Mouse (Mus musculus): ENCODE results near the gene Cdc5l.

DNA sequence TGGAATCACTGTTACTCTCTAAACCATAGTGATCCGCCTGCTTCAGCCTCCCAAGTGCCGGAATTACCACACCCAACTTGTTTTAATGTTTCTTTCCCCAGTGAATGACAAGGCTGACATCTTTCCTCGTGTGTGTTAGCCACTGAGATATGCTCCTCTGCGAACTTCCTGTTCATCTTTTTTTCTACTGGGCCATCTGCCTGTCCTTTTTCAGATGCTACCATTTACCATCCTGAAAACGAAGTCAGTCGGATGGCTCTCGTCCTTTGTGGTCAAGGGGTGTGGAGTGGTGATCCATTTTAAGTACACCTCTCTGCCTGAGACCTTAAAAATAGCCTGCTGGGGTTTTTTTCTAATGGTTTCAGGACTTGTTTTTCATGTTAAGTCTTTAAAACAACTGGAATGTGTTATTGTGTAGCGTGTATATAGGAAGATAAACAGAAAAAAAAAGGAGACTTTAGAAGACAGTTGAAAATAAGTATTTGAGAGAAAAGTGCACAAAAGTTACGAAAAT lies 54.2 kb downstream of the Cdc5l start:
- TF ChIP-seq CTCF (IDR thresholded peaks at IDR 0.05; ENCODE audit: control insufficient read depth, insufficient read depth, low read length) (no peak), POLR2A (IDR thresholded peaks at IDR 0.05; ENCODE audit: borderline replicate concordance, control insufficient read depth, low read depth, low read length) (no peak)
